Comparison of ENCODE assay signal across 10 mouse cellular contexts in the genomic region with DNA sequence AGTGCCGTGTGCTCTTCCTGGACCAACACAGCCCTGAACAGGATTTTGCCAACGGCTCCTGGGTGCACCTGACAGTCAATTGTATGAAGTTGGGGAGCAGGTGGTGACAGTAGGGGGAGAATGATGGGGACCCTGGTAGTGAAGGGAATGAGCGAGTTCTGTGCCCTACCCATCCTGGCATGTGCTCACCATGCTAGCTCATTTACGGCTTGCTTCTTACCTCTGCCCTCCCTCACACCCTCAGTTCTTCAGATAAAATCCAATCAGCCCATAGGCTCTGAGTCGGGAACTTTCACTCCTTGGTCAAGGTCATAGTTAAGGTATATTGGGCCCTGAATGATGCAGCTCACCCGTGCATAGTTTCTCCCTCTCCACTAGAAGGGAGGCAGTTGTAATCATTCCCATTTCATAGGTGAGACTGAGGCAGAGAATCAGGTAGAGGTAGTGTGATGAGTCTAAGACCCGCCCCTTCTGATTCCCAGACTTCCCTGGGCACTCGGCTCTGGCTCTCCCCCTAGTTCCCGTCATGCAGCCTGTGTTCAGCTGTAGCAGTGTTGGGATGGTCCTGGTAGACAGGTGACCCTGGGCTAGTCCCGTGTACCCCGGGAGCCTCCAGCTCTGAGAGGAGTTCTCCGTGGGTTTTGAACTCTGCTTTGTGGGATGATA. TPM values are rescaled to one million over a fixed set of nuclear protein-coding genes. Genes with fewer than 3 reads are reported as not detected.
DNase-seq lines count a peak whose midpoint lies in the region; TF ChIP-seq lines count a peak whose summit lies in the region.
"Had no signal": no experiment of that assay in that cellular context is flagged by ENCODE, and none has a peak within 500 bp of the region (broad histone marks: within the 10 kb centered on the region; RNA-seq: fewer than 3 reads in every experiment).

No protein-coding gene starts in this region.

- no peaks in the 10 kb centered on the region for H3K27me3 ChIP-seq in ES-Bruce4 (ENCODE audit: control insufficient read depth, insufficient read depth, low read length, poor library complexity, severe bottlenecking)
- no peaks in the 10 kb centered on the region for H3K27me3 ChIP-seq in hindbrain, embryonic 10.5 days (ENCODE audit: insufficient read depth, poor library complexity, severe bottlenecking)
- H3K27me3 ChIP-seq in megakaryocyte, embryonic 14.5 days (replicated peaks) = peaks cover 89% of the 10 kb centered on the region

- H3K9ac ChIP-seq in ES-Bruce4 (ENCODE audit: low read depth, poor library complexity, severe bottlenecking) = peak overlapping the region; percentile 20

- no peaks in the 10 kb centered on the region for H3K9me3 ChIP-seq in ES-Bruce4 (replicated peaks; ENCODE audit: control insufficient read depth, insufficient read depth, low read length, poor library complexity, severe bottlenecking)
- no peaks in the 10 kb centered on the region for H3K9me3 ChIP-seq in hindbrain, embryonic 10.5 days
- H3K9me3 ChIP-seq in megakaryocyte, embryonic 14.5 days = no peaks in the 10 kb centered on the region

- no peak for TF ChIP-seq EP300 in ES-Bruce4 (IDR thresholded peaks at IDR 0.05; ENCODE audit: insufficient read depth, low read depth, low read length)

- TF ChIP-seq CTCF in gastrocnemius, adult 2 months (IDR thresholded peaks at IDR 0.05) = no peak
- TF ChIP-seq CTCF in ES-Bruce4 (IDR thresholded peaks at IDR 0.05; ENCODE audit: low read depth, low read length) = no peak

- H3K4me1 ChIP-seq in ES-Bruce4 (ENCODE audit: control insufficient read depth, insufficient read depth, low read length) = no peaks in the 10 kb centered on the region
- H3K4me1 ChIP-seq in hindbrain, embryonic 10.5 days (replicated peaks) = peaks cover 46% of the 10 kb centered on the region
- peaks cover 30% of the 10 kb centered on the region for H3K4me1 ChIP-seq in megakaryocyte, embryonic 14.5 days

- peak overlapping the region; percentile 6 for H3K27ac ChIP-seq in gastrocnemius, adult 2 months
- no peak overlapping the region for H3K27ac ChIP-seq in ES-Bruce4 (ENCODE audit: insufficient read depth, low read length)
- peak overlapping the region; percentile 64 for H3K27ac ChIP-seq in hindbrain, embryonic 10.5 days

- TF ChIP-seq POLR2A in ES-Bruce4 (IDR thresholded peaks at IDR 0.05; ENCODE audit: insufficient read depth, low read length) = no peak

- DNase-seq in gastrocnemius, adult 2 months = no peak
- no peak for DNase-seq in gastrocnemius, postnatal 14 days
- no peak for DNase-seq in hindbrain, embryonic 10.5 days (ENCODE audit: low spot score)
- no peak for DNase-seq in adipocyte (ENCODE audit: low spot score)
- DNase-seq in adrenal gland, adult 2 months = no peak
- DNase-seq in right cerebral cortex, postnatal 10 days (ENCODE audit: low spot score in 2 of 2) = no peak

- peak overlapping the region; percentile 63 for H3K4me3 ChIP-seq in gastrocnemius, adult 2 months
- H3K4me3 ChIP-seq in ES-Bruce4 (ENCODE audit: low read depth, low read length) = peak overlapping the region; percentile 76
- H3K4me3 ChIP-seq in hindbrain, embryonic 10.5 days = peak overlapping the region; percentile 27
- peak overlapping the region; percentile 87 for H3K4me3 ChIP-seq in megakaryocyte, embryonic 14.5 days (replicated peaks)

- WGBS in hindbrain, embryonic 10.5 days = 61% methylated on average over 12 of the region's 12 CpGs

- no peaks in the 10 kb centered on the region for H3K36me3 ChIP-seq in ES-Bruce4 (ENCODE audit: control insufficient read depth, insufficient read depth, low read length, poor library complexity, severe bottlenecking)
- H3K36me3 ChIP-seq in hindbrain, embryonic 10.5 days = peaks cover 83% of the 10 kb centered on the region
- H3K36me3 ChIP-seq in megakaryocyte, embryonic 14.5 days (replicated peaks; ENCODE audit: low read length) = no peaks in the 10 kb centered on the region

- intact Hi-C loops in gastrocnemius, adult 2 months (cut with DNase I) = loop anchor here (1.0 to 10.0 kb wide), 2 partner anchors 77 to 445 kb away; no protein-coding TSS in a partner anchor
- intact Hi-C loops in gastrocnemius, postnatal 14 days (cut with DNase I; ENCODE audit: low total_unique reads) = loop anchor here (2.0 kb wide), 1 partner anchor 77 kb away; no protein-coding TSS in a partner anchor

RNA-seq across cellular contexts. Expression of a gene that starts 8.1 kb away (rescaled TPM):
- under 1 TPM in 1 of 2 experiments, not detected in 1; 0.67 TPM for total RNA-seq in gastrocnemius, adult 2 months (2021)
- total RNA-seq in gastrocnemius, postnatal 14 days (2021) = under 1 TPM; 0.37 to 0.51 TPM
- polyA plus RNA-seq in ES-Bruce4 (2011; ENCODE audit: insufficient read depth, insufficient read length, low read depth, missing spikeins) = 40.5 and 40.6 TPM in 2 replicates
- 74.1 and 76.0 TPM in 2 replicates for polyA plus RNA-seq in hindbrain, embryonic 10.5 days (2016; fragmentation: Nextera tagmentation; extraction: Ambion mirVana)
- 0.41 and 0.68 TPM in 2 replicates for polyA plus RNA-seq in megakaryocyte, embryonic 14.5 days (2012; ENCODE audit: insufficient read depth, low replicate concordance)
- 1 to 10 TPM in 1 of 2 experiments, under 1 TPM in 1; 0.78 to 3.8 TPM for total RNA-seq in adrenal gland, adult 2 months (2021)
- 7.4 and 7.9 TPM in 2 replicates for polyA plus RNA-seq in adrenal gland, adult 2 months (2012; rRNA removed)

RNA-seq across cellular contexts. Expression of a gene that starts 10.1 kb away (rescaled TPM):
- 10 to 100 TPM; 16.4 to 23.4 TPM for total RNA-seq in gastrocnemius, adult 2 months (2021)
- total RNA-seq in gastrocnemius, postnatal 14 days (2021) = 10 to 100 TPM; 60.4 to 61.2 TPM
- polyA plus RNA-seq in ES-Bruce4 (2011; ENCODE audit: insufficient read depth, insufficient read length, low read depth, missing spikeins) = 269 and 312 TPM in 2 replicates
- 73.3 and 80.4 TPM in 2 replicates for polyA plus RNA-seq in hindbrain, embryonic 10.5 days (2016; fragmentation: Nextera tagmentation; extraction: Ambion mirVana)
- 725 and 2,302 TPM in 2 replicates for polyA plus RNA-seq in megakaryocyte, embryonic 14.5 days (2012; ENCODE audit: insufficient read depth, low replicate concordance)
- 100 to 1,000 TPM in 1 of 2 experiments, 10 to 100 TPM in 1; 60.9 to 108 TPM for total RNA-seq in adrenal gland, adult 2 months (2021)
- polyA plus RNA-seq in adrenal gland, adult 2 months (2012; rRNA removed) = 89.5 and 121 TPM in 2 replicates

RNA-seq across cellular contexts. Expression of a gene that starts 14.6 kb away (rescaled TPM):
- total RNA-seq in gastrocnemius, adult 2 months (2021) = under 1 TPM in 1 of 2 experiments, not detected in 1; 0.22 TPM
- total RNA-seq in gastrocnemius, postnatal 14 days (2021) = under 1 TPM; 0.33 to 0.57 TPM
- 0.46 and 0.85 TPM in 2 replicates for polyA plus RNA-seq in ES-Bruce4 (2011; ENCODE audit: insufficient read depth, insufficient read length, low read depth, missing spikeins)
- 0.16 TPM in 1 of 2 replicates, not detected in the other for polyA plus RNA-seq in hindbrain, embryonic 10.5 days (2016; fragmentation: Nextera tagmentation; extraction: Ambion mirVana)
- not detected in 2 replicates for polyA plus RNA-seq in megakaryocyte, embryonic 14.5 days (2012; ENCODE audit: insufficient read depth, low replicate concordance)
- total RNA-seq in adrenal gland, adult 2 months (2021) = 1 to 10 TPM; 3.2 to 7.9 TPM
- polyA plus RNA-seq in adrenal gland, adult 2 months (2012; rRNA removed) = 4.5 and 4.9 TPM in 2 replicates
- total RNA-seq: gastrocnemius, adult 8-10 months had no signal

RNA-seq across cellular contexts. Expression of a gene that starts 30.9 kb away (rescaled TPM):
- not detected for total RNA-seq in gastrocnemius, adult 2 months (2021)
- under 1 TPM; 0.40 to 0.45 TPM for total RNA-seq in gastrocnemius, postnatal 14 days (2021)
- polyA plus RNA-seq in ES-Bruce4 (2011; ENCODE audit: insufficient read depth, insufficient read length, low read depth, missing spikeins) = 2.1 and 2.3 TPM in 2 replicates
- 2.4 and 3.6 TPM in 2 replicates for polyA plus RNA-seq in hindbrain, embryonic 10.5 days (2016; fragmentation: Nextera tagmentation; extraction: Ambion mirVana)
- 0.93 TPM in 1 of 2 replicates, not detected in the other for polyA plus RNA-seq in megakaryocyte, embryonic 14.5 days (2012; ENCODE audit: insufficient read depth, low replicate concordance)
- under 1 TPM; 0.31 to 0.37 TPM for total RNA-seq in adrenal gland, adult 2 months (2021)
- polyA plus RNA-seq in adrenal gland, adult 2 months (2012; rRNA removed) = 0.15 TPM in 1 of 2 replicates, not detected in the other
- total RNA-seq: gastrocnemius, adult 8-10 months had no signal
- polyA plus RNA-seq: liver, adult 2 months had no signal

Comparison
In these comparisons a context has a peak if more than half of its experiments do, and no peak if none do; other contexts are left out.
1. H3K4me3 ChIP-seq: peak in every context shown above with its lines; median percentile 87 in megakaryocyte, embryonic 14.5 days; 76 in ES-Bruce4; 63 in gastrocnemius, adult 2 months; 27 in hindbrain, embryonic 10.5 days.